Mouse (Mus musculus) megakaryocyte, embryonic 14.5 days (primary cell): ENCODE results near the gene Gpr19.

Experiments used
- FLI1 ChIP-seq: IDR thresholded peaks from 2 replicates; pipeline ENCODE4 v1.6.1; 2012; ENCODE audit warnings: low read length, inconsistent platforms, mixed read lengths
- GATA1 ChIP-seq: IDR thresholded peaks from 3 replicates; pipeline ENCODE4 v1.6.1; 2012; ENCODE audit warnings: mixed read lengths, low read length, inconsistent platforms, borderline replicate concordance

DNA sequence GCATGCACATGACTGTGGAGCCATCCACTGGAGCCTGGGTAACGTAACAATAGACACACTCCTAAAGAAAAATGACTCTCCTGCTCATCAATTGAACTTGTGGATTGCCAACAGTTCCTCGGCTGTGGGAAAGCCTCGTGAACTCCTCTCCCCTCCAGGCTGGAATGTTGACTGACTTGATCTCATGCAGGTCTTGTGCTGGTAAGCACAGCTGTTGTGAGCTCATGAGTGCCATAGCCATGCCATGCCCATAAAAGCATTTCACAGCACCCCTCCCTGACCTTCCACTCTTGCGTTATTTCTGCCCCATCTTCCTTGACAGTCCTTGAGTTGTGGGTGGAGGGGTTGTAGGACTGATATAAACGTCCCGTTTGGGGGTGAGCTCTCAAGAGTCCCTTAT lies 78.0 kb downstream of the Gpr19 start:
- no peak for TF ChIP-seq GATA1
- TF ChIP-seq FLI1: no peak
